Mouse (Mus musculus) spleen, adult 2 months (tissue): ENCODE results near the gene Accs. TPM values are rescaled to one million over a fixed set of nuclear protein-coding genes. Genes with fewer than 3 reads are reported as not detected.

Experiments
- DNase-seq, 2 experiments: peaks; one replicate each; pipeline versions ENCODE4 v3.0.0 to v3.0.0-alpha.2; 2012 to 2021; ENCODE audit warnings: low spot score in 2 of 2, low read depth in 1 of 2
- H3K27ac ChIP-seq: fragments of 200-500 bp; 2 replicates; pipeline ENCODE4 v1.5.1; 2012; ENCODE audit warnings: low read length, inconsistent platforms; ENCODE audit not compliant: insufficient read depth
- H3K27me3 ChIP-seq: fragments of 200-500 bp; 2 replicates; pipeline ENCODE4 v1.6.1; 2012; ENCODE audit warnings: mild to moderate bottlenecking, moderate library complexity, low read length, inconsistent platforms; ENCODE audit not compliant: control insufficient read depth, insufficient read depth
- H3K36me3 ChIP-seq: fragments of 200-500 bp; 2 replicates; pipeline ENCODE4 v1.6.1; 2012; ENCODE audit warnings: mild to moderate bottlenecking, low read length, inconsistent platforms; ENCODE audit not compliant: control insufficient read depth, insufficient read depth
- H3K4me1 ChIP-seq: fragments of 200-500 bp; 2 replicates; pipeline ENCODE4 v1.6.1; 2011; ENCODE audit warnings: inconsistent platforms; ENCODE audit not compliant: control insufficient read depth, insufficient read depth, insufficient read length
- H3K4me3 ChIP-seq: fragments of 200-500 bp; 2 replicates; pipeline ENCODE4 v1.5.1; 2011; ENCODE audit warnings: mild to moderate bottlenecking, inconsistent platforms; ENCODE audit not compliant: insufficient read depth, insufficient read length; ENCODE audit errors: extremely low read depth
- CTCF ChIP-seq: fragments of 200-500 bp; IDR thresholded peaks from 2 replicates; pipeline ENCODE4 v1.5.1; 2011; ENCODE audit warnings: mild to moderate bottlenecking, inconsistent platforms; ENCODE audit not compliant: insufficient read depth, insufficient read length, insufficient replicate concordance; ENCODE audit errors: extremely low read depth
- POLR2A ChIP-seq: fragments of 200-500 bp; IDR thresholded peaks from 2 replicates; pipeline ENCODE4 v1.6.1; 2011; ENCODE audit warnings: low read depth, low read length, inconsistent platforms
- WGBS: fragments of 180-500 bp; shearing (Covaris S2); methylation state at CpG from one replicate; pipeline ENCODE4 v1.1.7; 2018; 5-methylcytosine and 5-hydroxymethylcytosine counted together
- polyA plus RNA-seq: library from polyadenylated mRNA; depleted of rRNA; stranded (reverse); fragments of >200 nt; gene quantifications from 2 replicates; pipeline ENCODE4 v1.2.3, GENCODE M21; 2012; rRNA removed

Gene Accs
- polyA plus RNA-seq, 1 experiment: 16.4 TPM

- 91% methylated on average over 12 of the region's 12 CpGs for WGBS
- Histone ChIP-seq H3K27me3 (no peaks in the 10 kb centered on the region), H3K27ac (no peak overlapping the region), H3K36me3 (peaks cover 2% of the 10 kb centered on the region; the same call in 1 of the 2 replicates), H3K4me3 (no peak overlapping the region), H3K4me1 (no peaks in the 10 kb centered on the region)
- no peak for DNase-seq
- TF ChIP-seq POLR2A (no peak), CTCF (no peak)
These were observed 64.9 kb downstream of the Accs start for GRCm38 (mm10) chr2:93784721-93785431.

DNA sequence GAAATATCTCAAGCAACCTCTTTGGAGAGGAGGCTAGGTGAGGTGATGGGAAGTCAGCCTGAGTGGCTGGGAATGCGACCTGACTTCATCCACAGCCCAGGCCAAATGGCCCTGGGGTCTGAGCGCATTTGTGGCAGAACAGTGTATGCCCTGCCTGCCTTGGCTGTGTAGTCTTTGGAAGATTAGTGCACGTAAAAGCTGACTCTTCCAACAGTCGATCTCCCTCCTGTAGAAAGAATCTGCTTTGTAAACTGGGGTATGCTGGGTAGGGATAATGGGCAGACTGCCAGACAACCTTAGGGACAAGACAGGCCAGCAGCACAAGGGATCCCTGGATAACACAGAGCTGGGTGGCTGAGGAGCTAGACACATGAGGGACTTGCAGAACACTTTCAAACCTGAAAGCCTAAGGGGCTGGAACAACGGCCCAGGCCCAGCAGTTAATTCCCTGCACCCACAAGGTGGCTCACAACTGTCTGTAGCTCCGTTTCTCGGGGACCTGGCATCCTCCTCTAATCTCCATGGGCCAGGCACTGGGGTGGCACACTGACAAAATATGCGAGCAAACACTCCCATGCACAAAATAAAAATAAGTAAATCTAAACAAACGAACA, 65.7 kb downstream of the Accs start:
- no peak overlapping the region for H3K4me3 ChIP-seq
- H3K27me3 ChIP-seq: no peaks in the 10 kb centered on the region
- no peak overlapping the region for H3K27ac ChIP-seq
- WGBS: 93% methylated on average over 9 of the region's 9 CpGs
- H3K36me3 ChIP-seq: peaks cover 2% of the 10 kb centered on the region; the same call in 1 of the 2 replicates
- no peaks in the 10 kb centered on the region for H3K4me1 ChIP-seq
- TF ChIP-seq CTCF (no peak), POLR2A (no peak)
- DNase-seq: no peak

Other genes starting within 250 kb of the Accs start
- gene Alx4, start 207.6 kb downstream of the Accs start, polyA plus RNA-seq: 0.79 and 0.83 TPM in 2 replicates
- gene Ext2, start 27.4 kb downstream of the Accs start, polyA plus RNA-seq: 23.9 and 30.7 TPM in 2 replicates
- 0.04 TPM in 1 of 2 replicates, not detected in the other for gene Accsl, start 19.2 kb upstream of the Accs start, polyA plus RNA-seq
- gene Gm13889, start 107.3 kb upstream of the Accs start, polyA plus RNA-seq: 12.3 and 15.7 TPM in 2 replicates
- 0.47 TPM in 1 of 2 replicates, not detected in the other for gene Gm27027, start 146.4 kb upstream of the Accs start, polyA plus RNA-seq
- gene Alkbh3, start 160.9 kb upstream of the Accs start, polyA plus RNA-seq: 23.2 and 24.7 TPM in 2 replicates